Mouse (Mus musculus): ENCODE data around the gene Ppat. TPM values are rescaled to one million over a fixed set of nuclear protein-coding genes. Genes with fewer than 3 reads are reported as not detected.
"Not testable (repeated sequence)": the region's sequence is repeated elsewhere in the genome, so short reads cannot be mapped to it uniquely, and the experiment has no call there.

Ppat gene
- total and polyA plus RNA-seq, 3 experiments, result 65.8 to 156 (median 118) TPM

- Histone ChIP-seq H3K4me3 (replicated peaks in 1 of 3; ENCODE audit: low read depth in 2 of 3, low read length in 2 of 3, poor library complexity in 1 of 3) (peak overlapping the region; percentile 93 to 99 (median 98)), H3K9ac (ENCODE audit: insufficient read depth, low read depth) (peak overlapping the region; percentile 77), H3K9me3 (replicated peaks; ENCODE audit: low read length) (no peaks in the 10 kb centered on the region), H3K27me3 (replicated peaks) (no peaks in the 10 kb centered on the region), H3K4me2 (ENCODE audit: insufficient read depth, low read depth, poor library complexity, severe bottlenecking) (peak overlapping the region; percentile 53; the same call in 1 of the 2 replicates), H3K79me2 (replicated peaks; ENCODE audit: control insufficient read depth, extremely low read depth, insufficient read depth, poor library complexity, severe bottlenecking) (peaks cover 31% of the 10 kb centered on the region), H3K27ac (ENCODE audit: insufficient read depth, low read depth) (no peak overlapping the region), H3K4me1 (ENCODE audit: control insufficient read depth in 1 of 2, insufficient read depth in 2 of 2) (peaks cover 4 to 17% of the 10 kb centered on the region in 2 experiments; a peak in 3 of 4 replicates), H3K36me3 (replicated peaks in 1 of 2; ENCODE audit: control insufficient read depth in 1 of 2, insufficient read depth in 1 of 2, low read length in 1 of 2) (peaks cover 28 to 45% of the 10 kb centered on the region in 2 experiments)
- in situ Hi-C loops (cut with MboI; ENCODE audit: low pct_ligation_motif_present, low pct_unique_long_range_greater_than_20kb, low sequenced_read_pairs) (no loop called here), dilution Hi-C loops (cut with MboI; ENCODE audit: extremely low pct_ligation_motif_present, extremely low pct_unique_long_range_greater_than_20kb, low sequenced_read_pairs) (no loop called here)
- DNase-seq (ENCODE audit: extremely low read depth), result no peak
- TF ChIP-seq UBTF (IDR thresholded peaks at IDR 0.05; ENCODE audit: low read depth, low read length), result no peak
- TF ChIP-seq MAX (IDR thresholded peaks at IDR 0.05; ENCODE audit: low read length), result no peak
- TF ChIP-seq TBP (conservative IDR thresholded peaks at IDR 0.05; ENCODE audit: low read depth, low read length), result no peak
- TF ChIP-seq ELF1 (IDR thresholded peaks at IDR 0.05; ENCODE audit: low read depth, low read length), result no peak
- no peak for TF ChIP-seq EP300 (IDR thresholded peaks at IDR 0.05; ENCODE audit: low read length)
- TF ChIP-seq RAD21 (IDR thresholded peaks at IDR 0.05; ENCODE audit: low read depth, low read length), result no peak
- TF ChIP-seq JUND (conservative IDR thresholded peaks at IDR 0.05; ENCODE audit: low read depth, low read length), result no peak
- no peak for TF ChIP-seq NRF1 (IDR thresholded peaks at IDR 0.05; ENCODE audit: low read depth, low read length)
- no peak for TF ChIP-seq KAT2A (IDR thresholded peaks at IDR 0.05; ENCODE audit: insufficient replicate concordance, low read length)
- no peak for TF ChIP-seq TCF12 (IDR thresholded peaks at IDR 0.05; ENCODE audit: low read depth, low read length)
- no peak for TF ChIP-seq ZMIZ1 (IDR thresholded peaks at IDR 0.05; ENCODE audit: low read depth, low read length)
- TF ChIP-seq USF2 (conservative IDR thresholded peaks at IDR 0.05; ENCODE audit: low read depth, low read length), result no peak
- no peak for TF ChIP-seq POLR2AphosphoS2 (IDR thresholded peaks at IDR 0.05; ENCODE audit: low read depth, low read length)
- TF ChIP-seq MEF2A (IDR thresholded peaks at IDR 0.05; ENCODE audit: borderline replicate concordance, low read depth, low read length), result no peak
- no peak for TF ChIP-seq RCOR1 (conservative IDR thresholded peaks at IDR 0.05; ENCODE audit: low read depth, low read length)
- TF ChIP-seq ZC3H11A (IDR thresholded peaks at IDR 0.05; ENCODE audit: low read depth, low read length), result no peak
- no peak for TF ChIP-seq IRF4 (IDR thresholded peaks at IDR 0.05; ENCODE audit: low read depth, low read length)
Observed at GRCm38 (mm10) chr5:76974207-76974553, 22.8 kb upstream of the Ppat start.

- Histone ChIP-seq H3K36me3 (replicated peaks in 1 of 2; ENCODE audit: control insufficient read depth in 1 of 2, insufficient read depth in 1 of 2, low read length in 1 of 2) (peaks cover 31 to 48% of the 10 kb centered on the region in 2 experiments), H3K27me3 (replicated peaks) (no peaks in the 10 kb centered on the region), H3K27ac (ENCODE audit: insufficient read depth, low read depth) (no peak overlapping the region), H3K79me2 (replicated peaks; ENCODE audit: control insufficient read depth, extremely low read depth, insufficient read depth, poor library complexity, severe bottlenecking) (peaks cover 30% of the 10 kb centered on the region), H3K4me2 (ENCODE audit: insufficient read depth, low read depth, poor library complexity, severe bottlenecking) (peak overlapping the region; percentile 53), H3K9me3 (replicated peaks; ENCODE audit: low read length) (no peaks in the 10 kb centered on the region), H3K4me1 (ENCODE audit: control insufficient read depth in 1 of 2, insufficient read depth in 2 of 2) (peaks cover 4 to 17% of the 10 kb centered on the region in 2 experiments; a peak in 3 of 4 replicates), H3K4me3 (replicated peaks in 1 of 3; ENCODE audit: low read depth in 2 of 3, low read length in 2 of 3, poor library complexity in 1 of 3) (peak overlapping the region; percentile 93 to 99 (median 98)), H3K9ac (ENCODE audit: insufficient read depth, low read depth) (peak overlapping the region; percentile 77)
- in situ Hi-C loops (cut with MboI; ENCODE audit: low pct_ligation_motif_present, low pct_unique_long_range_greater_than_20kb, low sequenced_read_pairs) (no loop called here), dilution Hi-C loops (cut with MboI; ENCODE audit: extremely low pct_ligation_motif_present, extremely low pct_unique_long_range_greater_than_20kb, low sequenced_read_pairs) (no loop called here)
- TF ChIP-seq POLR2AphosphoS2 (IDR thresholded peaks at IDR 0.05; ENCODE audit: low read depth, low read length) (no peak), CHD1 (IDR thresholded peaks at IDR 0.05; ENCODE audit: low read depth, low read length) (no peak), ELF1 (IDR thresholded peaks at IDR 0.05; ENCODE audit: low read depth, low read length) (no peak; the same call in 1 of the 2 replicates)
- no peak for DNase-seq (ENCODE audit: extremely low read depth)
Observed at GRCm38 (mm10) chr5:76973488-76973887, 22.1 kb upstream of the Ppat start.

GRCm38 (mm10) chr5:76971115-76971514 is 19.7 kb upstream of the Ppat start:
- H3K9ac ChIP-seq (ENCODE audit: insufficient read depth, low read depth); H3K4me2 ChIP-seq (ENCODE audit: insufficient read depth, low read depth, poor library complexity, severe bottlenecking); H3K27me3 ChIP-seq (replicated peaks); DNase-seq (ENCODE audit: extremely low read depth); in situ Hi-C loops (cut with MboI; ENCODE audit: low pct_ligation_motif_present, low pct_unique_long_range_greater_than_20kb, low sequenced_read_pairs); H3K9me3 ChIP-seq (replicated peaks; ENCODE audit: low read length); H3K4me3 ChIP-seq (replicated peaks in 1 of 3; ENCODE audit: low read depth in 2 of 3, low read length in 2 of 3, poor library complexity in 1 of 3); dilution Hi-C loops (cut with MboI; ENCODE audit: extremely low pct_ligation_motif_present, extremely low pct_unique_long_range_greater_than_20kb, low sequenced_read_pairs); H3K27ac ChIP-seq (ENCODE audit: insufficient read depth, low read depth): not testable (repeated sequence)
- peaks cover 15% of the 10 kb centered on the region for H3K79me2 ChIP-seq (replicated peaks; ENCODE audit: control insufficient read depth, extremely low read depth, insufficient read depth, poor library complexity, severe bottlenecking)
- peaks cover 28 to 51% of the 10 kb centered on the region in 2 experiments for H3K36me3 ChIP-seq (replicated peaks in 1 of 2; ENCODE audit: control insufficient read depth in 1 of 2, insufficient read depth in 1 of 2, low read length in 1 of 2)
- H3K4me1 ChIP-seq (ENCODE audit: control insufficient read depth in 1 of 2, insufficient read depth in 2 of 2), result peaks cover under 1 to 12% of the 10 kb centered on the region in 2 experiments; a peak in 2 of 4 replicates
